Mouse (Mus musculus): ENCODE results near the gene Ifnlr1.

- TF ChIP-seq SRF (IDR thresholded peaks at IDR 0.05; ENCODE audit: control insufficient read depth, insufficient read length, low read depth) (no peak), POLR2A (IDR thresholded peaks at IDR 0.05; ENCODE audit: insufficient read length, low read depth) (no peak), TCF12 (IDR thresholded peaks at IDR 0.05; ENCODE audit: insufficient read depth, poor library complexity, severe bottlenecking) (no peak), CEBPB (IDR thresholded peaks at IDR 0.05; ENCODE audit: insufficient read depth, poor library complexity, severe bottlenecking) (no peak), POLR2AphosphoS2 (IDR thresholded peaks at IDR 0.05; ENCODE audit: insufficient read length, low read depth) (no peak), MYOD1 (IDR thresholded peaks at IDR 0.05; ENCODE audit: control insufficient read depth in 1 of 3, insufficient read length in 2 of 3, low read depth in 2 of 3) (peak in 1 of 3 experiments; percentile 80), MAX (IDR thresholded peaks at IDR 0.05; ENCODE audit: low read depth) (no peak), TCF3 (IDR thresholded peaks at IDR 0.05; ENCODE audit: insufficient read length, low read depth) (no peak), USF1 (IDR thresholded peaks at IDR 0.05; ENCODE audit: low read depth) (no peak), MYOG (IDR thresholded peaks at IDR 0.05; ENCODE audit: control insufficient read depth in 1 of 3, insufficient read depth in 1 of 3, insufficient read length in 2 of 3, low read depth in 2 of 3) (peak in 1 of 3 experiments; percentile 73)
Observed at GRCm38 (mm10) chr4:135661082-135661809, 24.8 kb upstream of the Ifnlr1 start.
